Mouse (Mus musculus) lung, postnatal 4 days (tissue): ENCODE results near the gene Deup1.

Experiments
- DNase-seq, 2 experiments: peaks; one replicate each; pipeline ENCODE4 v3.0.0; 2021

The Deup1 gene

DNA sequence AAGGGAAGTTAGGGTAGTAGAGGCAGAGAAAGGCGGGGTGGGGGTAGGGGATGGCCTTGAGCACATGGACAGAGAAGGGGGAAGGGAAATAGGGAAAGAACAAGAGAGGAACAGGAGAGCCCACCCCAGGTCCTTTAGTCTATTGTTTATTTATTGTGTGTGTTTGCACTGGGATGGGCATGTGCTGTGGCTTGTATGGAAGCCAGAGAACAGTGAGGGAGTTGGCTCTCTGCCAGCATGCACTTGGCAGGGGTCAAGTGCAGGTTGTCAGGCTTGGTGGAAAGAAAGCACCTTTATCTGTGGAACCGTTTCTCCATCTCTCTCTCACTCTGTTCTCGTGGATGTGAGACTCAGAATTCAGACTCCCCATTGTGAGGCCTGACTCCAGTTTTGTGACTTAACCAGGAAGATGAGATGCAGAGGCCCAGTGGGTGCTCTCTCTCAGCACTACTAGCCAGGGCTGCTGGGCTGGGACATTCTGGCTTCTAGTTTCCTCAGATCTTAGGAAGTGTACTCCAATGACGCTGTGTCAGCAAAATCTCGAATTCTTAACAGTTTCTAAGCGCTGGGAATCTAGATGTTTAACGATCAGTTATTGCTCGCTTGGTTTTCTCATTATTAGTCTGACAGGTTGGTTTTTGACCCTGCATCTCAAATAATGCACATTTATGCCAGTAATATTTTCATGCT, 98.3 kb downstream of the Deup1 start:
- DNase-seq, result peak; percentile 65 to 75

- DNase-seq, result no peak
These were observed 99.4 kb downstream of the Deup1 start for GRCm38 (mm10) chr9:15528368-15528767.

GRCm38 (mm10) chr9:15527846-15528245, 99.9 kb downstream of the Deup1 start:
- no peak for DNase-seq

DNA sequence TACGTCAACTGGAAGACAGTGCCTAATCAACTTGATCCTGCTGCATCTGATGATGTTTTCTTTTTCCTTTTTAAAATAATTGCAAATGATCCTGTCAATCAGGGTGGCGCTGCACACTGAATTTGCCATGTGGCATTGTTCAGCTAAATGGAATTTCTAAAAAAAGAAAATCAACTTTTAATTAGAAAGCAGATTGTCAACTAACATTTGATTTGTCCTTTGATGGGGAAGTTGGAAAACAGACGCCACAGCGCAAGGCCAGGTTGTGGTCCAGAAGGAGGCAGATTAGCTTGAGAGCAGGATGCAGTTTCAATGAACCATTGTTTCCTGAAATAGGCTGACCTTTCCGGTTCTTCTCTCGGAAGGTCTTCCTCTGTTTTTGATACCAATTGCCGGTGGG, 101.2 kb downstream of the Deup1 start:
- DNase-seq, result no peak

GRCm38 (mm10) chr9:15525246-15525645, 102.5 kb downstream of the Deup1 start:
- peak; percentile 57 to 82 for DNase-seq

DNA sequence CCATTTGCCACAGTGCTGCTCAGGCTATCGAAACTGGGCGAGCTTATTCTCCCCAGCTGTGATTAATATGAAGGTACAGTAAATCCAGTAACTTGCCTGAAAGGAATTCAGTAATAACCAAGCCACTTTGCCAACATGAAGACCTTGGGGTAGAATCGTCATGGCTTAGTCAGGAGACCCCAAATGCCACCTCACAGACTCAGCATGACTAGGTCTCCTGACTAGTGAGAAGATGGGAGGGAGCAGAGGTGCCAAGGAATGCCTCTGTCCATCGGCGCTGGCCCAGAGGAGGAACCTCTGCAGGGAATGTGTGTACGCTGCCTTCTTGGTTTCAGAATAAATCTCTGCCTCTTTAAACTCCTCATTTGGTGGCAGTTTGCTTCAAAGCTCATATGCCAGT, 104.1 kb downstream of the Deup1 start:
- no peak for DNase-seq

GRCm38 (mm10) chr9:15522887-15523286, 104.8 kb downstream of the Deup1 start:
- DNase-seq, result no peak

- no peak for DNase-seq
These were observed 105.4 kb downstream of the Deup1 start for GRCm38 (mm10) chr9:15522348-15522747.

DNA sequence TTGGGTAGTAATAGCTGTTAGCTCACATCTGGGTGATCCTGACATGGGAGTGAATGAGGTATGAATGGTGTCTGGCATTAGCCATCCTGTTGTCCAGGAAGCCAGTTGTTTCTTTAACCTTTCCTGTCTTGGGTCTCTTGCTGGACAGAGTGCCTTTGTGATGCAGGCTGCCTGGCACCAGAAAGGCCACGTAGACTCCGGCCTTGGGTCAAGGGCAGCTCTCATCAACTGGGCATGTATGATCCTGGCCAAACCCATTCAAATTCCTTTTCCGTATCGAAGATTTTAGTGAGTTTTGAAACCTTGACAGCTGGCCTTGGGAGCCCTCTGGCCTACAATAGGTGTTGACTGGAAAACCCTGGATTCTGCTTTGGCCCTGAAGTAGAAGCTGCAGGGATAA, 109.8 kb downstream of the Deup1 start:
- DNase-seq, result peak in 1 of 2 experiments; percentile 52

GRCm38 (mm10) chr9:15516007-15516406, 111.7 kb downstream of the Deup1 start:
- no peak for DNase-seq

DNA sequence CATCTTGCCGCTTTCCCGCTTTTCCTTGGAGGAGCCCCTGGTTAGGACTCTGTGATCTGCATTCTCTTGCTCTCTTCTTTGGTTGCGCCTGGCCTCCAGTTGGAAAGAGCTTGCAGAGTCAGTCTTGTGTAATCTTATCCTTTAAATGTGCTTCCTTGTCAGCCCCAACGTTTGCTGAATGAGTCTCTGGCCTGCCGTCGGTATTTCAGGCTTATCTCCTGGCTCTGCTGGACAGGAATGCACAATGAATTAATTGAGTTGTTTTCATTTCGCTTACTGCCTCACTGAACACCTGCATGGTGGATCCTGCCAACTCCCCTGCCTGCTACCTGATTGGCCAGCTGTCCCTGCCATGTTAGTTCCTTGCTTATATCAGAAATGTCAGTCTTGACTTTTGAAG, 114.8 kb downstream of the Deup1 start:
- DNase-seq, result no peak

- DNase-seq, result no peak
These were observed 117.0 kb downstream of the Deup1 start for GRCm38 (mm10) chr9:15510557-15511310.
